Mouse (Mus musculus) cerebellum, adult 2 months (tissue): ENCODE measurements around the gene Slx1b.

Experiments
- CTCF ChIP-seq: fragments of 200-500 bp; IDR thresholded peaks from 2 replicates; pipeline ENCODE4 v1.5.1; 2011; ENCODE audit warnings: low read depth, mild to moderate bottlenecking, control low read depth, low read length, moderate library complexity, borderline replicate concordance; ENCODE audit not compliant: insufficient read depth
- POLR2A ChIP-seq: fragments of 200-500 bp; IDR thresholded peaks from 2 replicates; pipeline ENCODE4 v1.6.1; 2011; ENCODE audit warnings: low read length, control low read depth, borderline replicate concordance; ENCODE audit not compliant: insufficient read depth

DNA sequence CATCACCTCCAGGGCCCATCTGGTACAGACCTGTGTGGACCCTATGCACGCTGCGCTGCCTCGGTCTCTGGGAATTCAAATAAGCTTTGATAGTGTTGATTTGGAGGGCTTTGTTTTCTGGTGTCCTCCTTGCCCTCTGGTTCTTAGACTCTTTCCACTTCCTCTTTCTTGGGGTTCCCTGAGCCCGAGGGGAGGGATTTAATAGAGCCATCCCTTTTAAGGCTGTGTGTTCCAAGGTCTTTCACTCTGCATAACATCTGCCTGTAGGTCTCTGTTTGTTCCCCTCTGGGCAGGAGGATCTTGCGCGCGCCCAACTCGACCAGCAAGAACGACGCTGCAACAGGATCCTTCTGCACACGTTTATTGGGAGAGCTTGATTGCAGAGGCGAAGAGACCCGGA is 26.1 kb upstream of the Slx1b start:
- TF ChIP-seq POLR2A (no peak), CTCF (no peak)
